Mouse (Mus musculus): ENCODE results near the gene Scd4. TPM values are rescaled to one million over a fixed set of nuclear protein-coding genes. Genes with fewer than 3 reads are reported as not detected.

The Scd4 gene
- polyA plus RNA-seq, 1 experiment from 2014 or later: 0.11 TPM

GRCm38 (mm10) chr19:44388475-44389428 lies 55.9 kb downstream of the Scd4 start:
- peak; percentile 98 for ATAC-seq (ENCODE audit: low FRiP score, low TSS enrichment)
- Histone ChIP-seq H3K4me2 (replicated peaks; ENCODE audit: low read depth, low read length) (peak overlapping the region; percentile 78), H3K4me3 (ENCODE audit: low read length) (peak overlapping the region; percentile 44), H3K36me3 (ENCODE audit: control insufficient read depth, insufficient read depth, low read length) (no peaks in the 10 kb centered on the region), H3K27me3 (ENCODE audit: control insufficient read depth, insufficient read depth, low read length) (no peaks in the 10 kb centered on the region), H3K9me3 (ENCODE audit: control insufficient read depth, low read length) (no peaks in the 10 kb centered on the region), H3K9ac (ENCODE audit: low read depth, low read length) (peak overlapping the region; percentile 66), H3K27ac (ENCODE audit: low read depth, low read length) (peak overlapping the region; percentile 83), H3K4me1 (ENCODE audit: control insufficient read depth, insufficient read depth, low read length) (peaks cover 9% of the 10 kb centered on the region; the same call in 1 of the 2 replicates)
- 4% methylated on average over 41 of the region's 41 CpGs for WGBS

- Histone ChIP-seq H3K36me3 (ENCODE audit: control insufficient read depth, insufficient read depth, low read length) (no peaks in the 10 kb centered on the region), H3K4me1 (ENCODE audit: control insufficient read depth, insufficient read depth, low read length) (peaks cover 9% of the 10 kb centered on the region; the same call in 1 of the 2 replicates), H3K4me2 (replicated peaks; ENCODE audit: low read depth, low read length) (no peak overlapping the region), H3K4me3 (ENCODE audit: low read length) (no peak overlapping the region), H3K27me3 (ENCODE audit: control insufficient read depth, insufficient read depth, low read length) (no peaks in the 10 kb centered on the region), H3K27ac (ENCODE audit: low read depth, low read length) (no peak overlapping the region), H3K9me3 (ENCODE audit: control insufficient read depth, low read length) (no peaks in the 10 kb centered on the region), H3K9ac (ENCODE audit: low read depth, low read length) (no peak overlapping the region)
- ATAC-seq (ENCODE audit: low FRiP score, low TSS enrichment): no peak
- WGBS: 13% methylated on average over 1 of the region's 1 CpGs
Observed at GRCm38 (mm10) chr19:44389507-44389906, 56.6 kb downstream of the Scd4 start.

GRCm38 (mm10) chr19:44391856-44392255 lies 59.0 kb downstream of the Scd4 start:
- H3K4me3 ChIP-seq (ENCODE audit: low read length): no peak overlapping the region
- no peaks in the 10 kb centered on the region for H3K9me3 ChIP-seq (ENCODE audit: control insufficient read depth, low read length)
- peaks cover 9% of the 10 kb centered on the region; the same call in 1 of the 2 replicates for H3K4me1 ChIP-seq (ENCODE audit: control insufficient read depth, insufficient read depth, low read length)
- no peaks in the 10 kb centered on the region for H3K27me3 ChIP-seq (ENCODE audit: control insufficient read depth, insufficient read depth, low read length)
- ATAC-seq (ENCODE audit: low FRiP score, low TSS enrichment): no peak
- no peak overlapping the region for H3K9ac ChIP-seq (ENCODE audit: low read depth, low read length)
- WGBS: 83% methylated on average over 4 of the region's 4 CpGs
- H3K4me2 ChIP-seq (replicated peaks; ENCODE audit: low read depth, low read length): no peak overlapping the region
- H3K27ac ChIP-seq (ENCODE audit: low read depth, low read length): no peak overlapping the region
- no peaks in the 10 kb centered on the region for H3K36me3 ChIP-seq (ENCODE audit: control insufficient read depth, insufficient read depth, low read length)

GRCm38 (mm10) chr19:44392339-44393009 lies 59.6 kb downstream of the Scd4 start:
- no peaks in the 10 kb centered on the region for H3K9me3 ChIP-seq (ENCODE audit: control insufficient read depth, low read length)
- no peak overlapping the region for H3K4me2 ChIP-seq (replicated peaks; ENCODE audit: low read depth, low read length)
- H3K4me1 ChIP-seq (ENCODE audit: control insufficient read depth, insufficient read depth, low read length): peaks cover 9% of the 10 kb centered on the region; the same call in 1 of the 2 replicates
- no peak overlapping the region for H3K9ac ChIP-seq (ENCODE audit: low read depth, low read length)
- H3K27ac ChIP-seq (ENCODE audit: low read depth, low read length): no peak overlapping the region
- no peaks in the 10 kb centered on the region for H3K36me3 ChIP-seq (ENCODE audit: control insufficient read depth, insufficient read depth, low read length)
- WGBS: 88% methylated on average over 5 of the region's 5 CpGs
- H3K4me3 ChIP-seq (ENCODE audit: low read length): no peak overlapping the region
- no peak for ATAC-seq (ENCODE audit: low FRiP score, low TSS enrichment)
- H3K27me3 ChIP-seq (ENCODE audit: control insufficient read depth, insufficient read depth, low read length): no peaks in the 10 kb centered on the region

- no peaks in the 10 kb centered on the region for H3K36me3 ChIP-seq (ENCODE audit: control insufficient read depth, insufficient read depth, low read length)
- H3K9me3 ChIP-seq (ENCODE audit: control insufficient read depth, low read length): no peaks in the 10 kb centered on the region
- no peak overlapping the region for H3K9ac ChIP-seq (ENCODE audit: low read depth, low read length)
- no peak for ATAC-seq (ENCODE audit: low FRiP score, low TSS enrichment)
- H3K4me3 ChIP-seq (ENCODE audit: low read length): no peak overlapping the region
- 82% methylated on average over 5 of the region's 5 CpGs for WGBS
- H3K27me3 ChIP-seq (ENCODE audit: control insufficient read depth, insufficient read depth, low read length): no peaks in the 10 kb centered on the region
- H3K4me1 ChIP-seq (ENCODE audit: control insufficient read depth, insufficient read depth, low read length): 0 out of 2 replicates have a peak, but pooled peaks cover 2% of the 10 kb centered on the region
- H3K27ac ChIP-seq (ENCODE audit: low read depth, low read length): no peak overlapping the region
- H3K4me2 ChIP-seq (replicated peaks; ENCODE audit: low read depth, low read length): no peak overlapping the region
Observed at GRCm38 (mm10) chr19:44393962-44394422, 61.1 kb downstream of the Scd4 start.

- no peak for ATAC-seq (ENCODE audit: low FRiP score, low TSS enrichment)
- no peak overlapping the region for H3K27ac ChIP-seq (ENCODE audit: low read depth, low read length)
- no peak overlapping the region for H3K4me2 ChIP-seq (replicated peaks; ENCODE audit: low read depth, low read length)
- H3K9me3 ChIP-seq (ENCODE audit: control insufficient read depth, low read length): no peaks in the 10 kb centered on the region
- H3K27me3 ChIP-seq (ENCODE audit: control insufficient read depth, insufficient read depth, low read length): no peaks in the 10 kb centered on the region
- H3K36me3 ChIP-seq (ENCODE audit: control insufficient read depth, insufficient read depth, low read length): peaks cover 2% of the 10 kb centered on the region; the same call in 1 of the 2 replicates
- no peak overlapping the region for H3K4me3 ChIP-seq (ENCODE audit: low read length)
- no peak overlapping the region for H3K9ac ChIP-seq (ENCODE audit: low read depth, low read length)
- H3K4me1 ChIP-seq (ENCODE audit: control insufficient read depth, insufficient read depth, low read length): no peaks in the 10 kb centered on the region
- WGBS: 85% methylated on average over 7 of the region's 7 CpGs
Observed at GRCm38 (mm10) chr19:44394972-44395371, 62.1 kb downstream of the Scd4 start.

Small RNAs within 50 kb of the gene (microRNA-seq; reads per million reads assigned to microRNA genes)
- gene Mir5114: not detected

Other genes with a start within 250 kb of the Scd4 start
- 39.1 and 54.6 TPM in 2 replicates for gene Chuk, start 225.6 kb upstream of the Scd4 start, polyA plus RNA-seq (2014; fragmentation: Nextera tagmentation; extraction: Ambion mirVana)
- gene Cwf19l1, start 197.2 kb upstream of the Scd4 start, polyA plus RNA-seq (2014; fragmentation: Nextera tagmentation; extraction: Ambion mirVana): 26.2 and 39.2 TPM in 2 replicates
- 95.1 and 117 TPM in 2 replicates for gene Bloc1s2, start 186.6 kb upstream of the Scd4 start, polyA plus RNA-seq (2014; fragmentation: Nextera tagmentation; extraction: Ambion mirVana)
- 0.06 TPM in 1 of 2 replicates, not detected in the other for gene Pkd2l1, start 140.7 kb upstream of the Scd4 start, polyA plus RNA-seq (2014; fragmentation: Nextera tagmentation; extraction: Ambion mirVana)
- gene Scd3, start 129.8 kb upstream of the Scd4 start, polyA plus RNA-seq (2014; fragmentation: Nextera tagmentation; extraction: Ambion mirVana): 0.12 and 0.96 TPM in 2 replicates
- gene Scd2, start 39.4 kb upstream of the Scd4 start, polyA plus RNA-seq (2014; fragmentation: Nextera tagmentation; extraction: Ambion mirVana): 103 and 205 TPM in 2 replicates
- gene Scd1, start 74.8 kb downstream of the Scd4 start, polyA plus RNA-seq (2014; fragmentation: Nextera tagmentation; extraction: Ambion mirVana): 2.7 and 5.2 TPM in 2 replicates
- gene Wnt8b, start 160.4 kb downstream of the Scd4 start, polyA plus RNA-seq (2014; fragmentation: Nextera tagmentation; extraction: Ambion mirVana): 3.5 and 4.5 TPM in 2 replicates
- gene Sec31b, start 212.8 kb downstream of the Scd4 start, polyA plus RNA-seq (2014; fragmentation: Nextera tagmentation; extraction: Ambion mirVana): 0.76 and 0.87 TPM in 2 replicates
- not detected in 2 replicates for gene Gm20538, start 219.7 kb downstream of the Scd4 start, polyA plus RNA-seq (2014; fragmentation: Nextera tagmentation; extraction: Ambion mirVana)
- gene Ndufb8, start 222.3 kb downstream of the Scd4 start, polyA plus RNA-seq (2014; fragmentation: Nextera tagmentation; extraction: Ambion mirVana): 579 and 700 TPM in 2 replicates
- gene Hif1an, start 229.8 kb downstream of the Scd4 start, polyA plus RNA-seq (2014; fragmentation: Nextera tagmentation; extraction: Ambion mirVana): 20.6 and 28.0 TPM in 2 replicates

Data from kidney, embryonic 14.5 days (tissue).